Mouse (Mus musculus): ENCODE results near the gene Tbc1d17.

DNA sequence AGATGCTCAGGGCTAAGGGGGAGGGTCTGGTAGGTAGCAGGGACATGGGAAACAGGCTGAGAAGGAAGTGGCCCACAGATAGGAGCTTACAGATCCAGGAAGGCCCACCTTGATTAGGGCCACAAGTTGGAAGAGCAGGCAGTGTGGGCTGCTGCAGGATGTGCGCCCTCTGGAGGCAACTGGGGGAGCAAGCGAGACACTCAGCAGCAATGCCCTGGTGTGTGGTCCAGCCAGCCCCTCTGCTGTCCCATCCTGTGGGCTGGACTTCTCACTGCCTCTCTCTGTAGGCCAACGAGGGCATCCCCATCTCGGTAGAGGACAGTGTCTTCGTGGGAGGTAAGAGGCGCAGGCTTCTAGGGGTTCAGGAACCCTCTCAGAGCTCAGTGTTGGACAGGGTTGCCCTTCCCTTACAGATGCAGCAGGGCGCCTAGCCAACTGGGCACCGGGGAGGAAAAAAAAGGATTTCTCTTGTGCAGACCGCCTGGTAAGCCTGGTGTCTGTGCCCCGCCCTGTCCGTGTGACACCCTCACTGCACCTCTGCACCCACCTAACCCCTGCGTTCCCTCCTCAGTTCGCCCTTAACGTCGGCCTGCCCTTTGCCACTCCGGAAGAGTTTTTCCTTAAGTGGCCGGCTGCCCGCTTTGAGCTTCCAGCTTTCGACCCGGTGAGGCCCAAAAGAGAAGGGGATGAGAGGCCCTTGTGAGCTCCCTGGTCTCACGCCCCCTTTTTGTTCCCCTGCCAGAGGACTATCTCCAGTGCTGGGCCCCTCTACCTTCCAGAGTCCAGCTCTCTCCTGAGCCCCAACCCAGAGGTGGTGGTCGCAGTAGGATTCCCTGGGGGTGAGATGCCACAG lies 11.9 kb upstream of the Tbc1d17 start:
- peak; percentile 94 for TF ChIP-seq CTCF (IDR thresholded peaks at IDR 0.05)
- no peak for TF ChIP-seq EP300 (IDR thresholded peaks at IDR 0.05)

All from lung, postnatal 0 days (tissue).